Mouse (Mus musculus) spleen, adult 18-20 months (tissue): ENCODE measurements around the gene Ipo4.

Experiments
- DNase-seq, 2 experiments: peaks; one replicate each; pipeline ENCODE4 v3.0.0; 2022; ENCODE audit warnings: mixed read lengths in 2 of 2

Gene Ipo4

GRCm38 (mm10) chr14:55629312-55629711, 6.4 kb downstream of the Ipo4 start:
- peak; percentile 50 to 76 for DNase-seq

- DNase-seq, result no peak
Measured at GRCm38 (mm10) chr14:55628077-55628827, 7.5 kb downstream of the Ipo4 start.

GRCm38 (mm10) chr14:55618486-55619195, 17.1 kb downstream of the Ipo4 start:
- DNase-seq, result no peak

- no peak for DNase-seq
Measured at GRCm38 (mm10) chr14:55617822-55618221, 17.9 kb downstream of the Ipo4 start, which contains the start of gene Rec8. Rec8 (plus strand) TSS chr14:55618037.

- DNase-seq, result no peak
Measured at GRCm38 (mm10) chr14:55616844-55617243, 18.9 kb downstream of the Ipo4 start.

- DNase-seq, result no peak
Measured at GRCm38 (mm10) chr14:55615876-55616275, 19.9 kb downstream of the Ipo4 start.

GRCm38 (mm10) chr14:55614565-55615178, 21.1 kb downstream of the Ipo4 start:
- no peak for DNase-seq

- no peak for DNase-seq
Measured at GRCm38 (mm10) chr14:55613346-55613745, 22.4 kb downstream of the Ipo4 start.

GRCm38 (mm10) chr14:55608339-55608738, 27.4 kb downstream of the Ipo4 start:
- DNase-seq, result no peak

- DNase-seq, result no peak
Measured at GRCm38 (mm10) chr14:55605743-55606459, 29.9 kb downstream of the Ipo4 start.

GRCm38 (mm10) chr14:55604823-55605222, 30.9 kb downstream of the Ipo4 start:
- no peak for DNase-seq

- peak; percentile 89 to 93 for DNase-seq
Measured at GRCm38 (mm10) chr14:55603633-55604576, 31.9 kb downstream of the Ipo4 start.

GRCm38 (mm10) chr14:55603271-55603632, 32.5 kb downstream of the Ipo4 start, which contains the start of gene Irf9:
Irf9 (plus strand) TSS chr14:55603571.
- no peak for DNase-seq

- DNase-seq, result no peak
Measured at GRCm38 (mm10) chr14:55598521-55599390, 37.0 kb downstream of the Ipo4 start.

GRCm38 (mm10) chr14:55596036-55596690, 39.6 kb downstream of the Ipo4 start:
- DNase-seq, result no peak

- no peak for DNase-seq
Measured at GRCm38 (mm10) chr14:55592226-55592625, 43.5 kb downstream of the Ipo4 start.

- DNase-seq, result peak; percentile 82 to 89
Measured at GRCm38 (mm10) chr14:55591331-55591891, 44.3 kb downstream of the Ipo4 start, which contains the start of gene Rnf31. Rnf31 (plus strand) TSS chr14:55591708.

- DNase-seq, result peak; percentile 76 to 80
Measured at GRCm38 (mm10) chr14:55590748-55591330, 44.9 kb downstream of the Ipo4 start, which contains the start of gene Psme2. Psme2 (minus strand) TSS chr14:55591113.

GRCm38 (mm10) chr14:55589771-55590448, 45.8 kb downstream of the Ipo4 start:
- no peak for DNase-seq
